Mouse (Mus musculus): Measurements from ENCODE around the gene Cotl1. TPM values are rescaled to one million over a fixed set of nuclear protein-coding genes. Genes with fewer than 3 reads are reported as not detected.

Cotl1 gene
- polyA plus RNA-seq, 1 experiment: 264 TPM

DNA sequence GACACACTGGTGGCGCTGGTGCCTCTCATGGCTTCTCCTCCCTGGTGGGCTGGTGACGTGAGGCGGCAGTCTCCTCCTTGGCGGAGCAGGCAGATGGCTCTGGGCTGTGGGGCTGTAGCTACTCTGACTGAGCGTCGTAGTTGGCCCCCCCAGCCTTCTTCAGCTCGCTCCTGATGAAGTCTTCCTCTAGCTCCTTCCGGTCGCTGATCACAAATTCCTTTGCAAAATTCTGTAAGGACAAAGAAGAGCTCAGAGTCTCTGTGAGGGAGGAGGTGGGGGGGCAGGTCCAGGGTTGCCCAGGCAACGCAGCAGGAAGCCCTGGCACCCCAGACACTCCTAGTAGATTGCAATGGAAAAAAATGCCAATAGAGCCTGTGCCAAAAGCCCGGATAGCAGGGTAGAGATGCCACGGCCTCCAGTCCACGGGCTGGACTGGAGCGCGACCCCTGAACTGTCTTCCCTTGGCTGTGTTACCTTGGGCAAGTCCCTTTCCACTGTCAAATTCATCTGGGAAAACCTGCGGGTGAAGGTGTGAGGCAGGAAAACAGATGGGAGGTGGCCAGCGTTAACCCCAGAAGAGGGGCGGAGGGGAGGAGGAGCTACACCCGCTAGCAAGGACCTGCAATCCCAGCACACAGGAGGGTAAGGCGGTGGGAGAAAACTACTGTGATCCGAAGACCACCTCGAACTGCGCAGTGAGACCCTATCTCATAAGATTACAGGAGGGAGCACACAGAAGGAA, 30.0 kb downstream of the Cotl1 start:
- no peaks in the 10 kb centered on the region for H3K27me3 ChIP-seq (ENCODE audit: control insufficient read depth, insufficient read depth, low read length)
- WGBS: 78% methylated on average over 23 of the region's 23 CpGs

DNA sequence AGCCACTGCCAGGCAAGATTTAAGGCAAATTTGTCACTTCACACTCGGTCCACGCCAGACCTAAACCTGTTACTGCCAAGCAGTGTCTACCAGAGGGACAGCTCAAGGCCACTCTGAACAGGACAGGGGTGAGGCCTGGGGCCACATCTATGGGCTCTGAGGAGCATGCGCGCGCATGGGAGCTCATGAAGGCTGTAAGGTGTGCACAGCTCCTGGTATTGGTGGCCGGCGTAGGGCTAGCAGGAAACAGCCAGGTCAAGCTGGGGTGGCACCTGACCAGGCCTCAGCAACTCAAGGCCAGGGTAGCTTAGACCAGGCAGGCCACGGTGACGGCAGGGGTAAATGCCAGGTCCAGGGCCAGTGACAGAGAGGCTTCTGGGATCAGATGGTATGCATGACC, 30.7 kb downstream of the Cotl1 start:
- no peak for TF ChIP-seq POLR2A (IDR thresholded peaks at IDR 0.05; ENCODE audit: low read depth, low read length)
- no peak for TF ChIP-seq CTCF (IDR thresholded peaks at IDR 0.05; ENCODE audit: extremely low read depth, insufficient read length, insufficient replicate concordance, low read depth, low read length)
- peaks cover 9% of the 10 kb centered on the region for H3K36me3 ChIP-seq (ENCODE audit: control insufficient read depth, insufficient read depth, low read length)
- WGBS: 94% methylated on average over 9 of the region's 9 CpGs
- H3K27me3 ChIP-seq (ENCODE audit: control insufficient read depth, insufficient read depth, low read length): no peaks in the 10 kb centered on the region
- H3K4me1 ChIP-seq (ENCODE audit: control insufficient read depth, insufficient read depth, insufficient read length, low read length): peaks cover 68% of the 10 kb centered on the region
- no peak overlapping the region for H3K27ac ChIP-seq (ENCODE audit: insufficient read depth, low read depth, low read length)
- H3K4me3 ChIP-seq (ENCODE audit: low read depth, low read length): no peak overlapping the region

More for the DNA sequence above, 30.0 kb downstream of the Cotl1 start:
- Histone ChIP-seq H3K4me1 (ENCODE audit: control insufficient read depth, insufficient read depth, insufficient read length, low read length) (peaks cover 65% of the 10 kb centered on the region), H3K36me3 (ENCODE audit: control insufficient read depth, insufficient read depth, low read length) (peaks cover 9% of the 10 kb centered on the region), H3K27ac (ENCODE audit: insufficient read depth, low read depth, low read length) (peak overlapping the region; percentile 58), H3K4me3 (ENCODE audit: low read depth, low read length) (no peak overlapping the region)
- TF ChIP-seq POLR2A (IDR thresholded peaks at IDR 0.05; ENCODE audit: low read depth, low read length): no peak
- TF ChIP-seq CTCF (IDR thresholded peaks at IDR 0.05; ENCODE audit: extremely low read depth, insufficient read length, insufficient replicate concordance, low read depth, low read length): no peak

DNA sequence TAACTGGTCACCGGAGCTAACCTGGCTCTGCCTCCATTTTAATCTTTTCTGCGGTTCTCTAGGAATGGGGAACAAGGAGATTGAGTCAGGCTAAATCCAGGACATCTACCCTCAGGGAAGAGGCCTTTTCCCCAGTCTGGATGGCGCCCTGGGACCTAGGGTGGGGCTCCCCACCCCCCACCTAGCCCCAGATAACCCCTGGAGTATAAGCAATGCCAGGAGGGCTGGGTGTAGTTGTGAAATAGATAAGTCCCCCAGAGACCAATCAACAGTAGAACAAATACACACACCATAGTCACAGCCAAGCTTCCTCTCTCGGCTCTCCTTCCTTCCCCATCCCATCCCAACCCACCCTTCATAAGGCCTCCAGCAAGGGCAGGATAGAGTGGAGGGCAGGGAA, 32.7 kb downstream of the Cotl1 start:
- 50% methylated on average over 4 of the region's 4 CpGs for WGBS
- peaks cover 9% of the 10 kb centered on the region for H3K36me3 ChIP-seq (ENCODE audit: control insufficient read depth, insufficient read depth, low read length)
- no peaks in the 10 kb centered on the region for H3K27me3 ChIP-seq (ENCODE audit: control insufficient read depth, insufficient read depth, low read length)
- H3K4me1 ChIP-seq (ENCODE audit: control insufficient read depth, insufficient read depth, insufficient read length, low read length): peaks cover 52% of the 10 kb centered on the region
- no peak overlapping the region for H3K27ac ChIP-seq (ENCODE audit: insufficient read depth, low read depth, low read length)
- no peak overlapping the region for H3K4me3 ChIP-seq (ENCODE audit: low read depth, low read length)
- TF ChIP-seq POLR2A (IDR thresholded peaks at IDR 0.05; ENCODE audit: low read depth, low read length) (no peak), CTCF (IDR thresholded peaks at IDR 0.05; ENCODE audit: extremely low read depth, insufficient read length, insufficient replicate concordance, low read depth, low read length) (no peak)

DNA sequence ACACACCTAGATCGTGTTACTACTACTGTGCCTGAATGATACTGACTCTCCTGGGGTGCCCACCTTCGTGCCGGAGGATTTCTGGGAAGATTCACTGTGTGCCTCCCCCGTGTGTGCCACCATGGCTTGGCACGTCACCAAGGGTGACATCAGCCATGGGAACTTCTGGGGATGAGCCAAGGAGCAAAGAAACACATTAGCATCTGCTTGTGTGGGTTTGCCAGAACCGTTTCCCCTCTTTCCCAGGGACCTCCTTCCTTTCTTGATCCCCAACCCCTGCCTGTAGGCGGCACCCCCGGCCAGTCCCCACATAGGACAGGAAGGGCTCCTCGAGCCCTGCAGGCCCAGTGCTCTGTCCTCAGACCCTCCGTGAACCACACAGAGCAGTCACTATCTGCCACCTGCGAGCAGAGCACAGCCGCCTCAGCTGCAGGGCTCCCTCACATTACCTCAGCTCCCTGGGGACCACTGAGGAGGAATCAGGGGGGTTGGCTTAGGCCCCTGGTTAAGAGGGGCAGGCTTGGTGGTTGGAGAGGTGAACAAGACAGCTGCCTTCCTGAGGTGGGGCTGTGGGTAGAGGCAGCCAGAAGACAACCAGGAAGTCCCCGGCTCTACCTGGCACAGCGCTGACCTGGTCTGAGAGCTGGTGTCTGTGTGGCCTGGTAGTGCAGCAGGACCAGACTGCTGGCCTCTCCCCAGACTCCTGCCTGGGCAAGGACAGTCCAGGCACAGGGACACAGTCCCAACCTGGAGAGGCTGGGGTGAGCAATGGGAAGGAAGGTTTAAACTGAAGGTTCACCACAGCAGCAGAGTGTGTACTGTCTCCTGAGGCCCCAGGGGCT, 33.7 kb downstream of the Cotl1 start:
- Histone ChIP-seq H3K27ac (ENCODE audit: insufficient read depth, low read depth, low read length) (peak overlapping the region; percentile 37), H3K4me3 (ENCODE audit: low read depth, low read length) (no peak overlapping the region), H3K36me3 (ENCODE audit: control insufficient read depth, insufficient read depth, low read length) (peaks cover 9% of the 10 kb centered on the region), H3K4me1 (ENCODE audit: control insufficient read depth, insufficient read depth, insufficient read length, low read length) (peaks cover 42% of the 10 kb centered on the region), H3K27me3 (ENCODE audit: control insufficient read depth, insufficient read depth, low read length) (no peaks in the 10 kb centered on the region)
- TF ChIP-seq CTCF (IDR thresholded peaks at IDR 0.05; ENCODE audit: extremely low read depth, insufficient read length, insufficient replicate concordance, low read depth, low read length) (no peak), POLR2A (IDR thresholded peaks at IDR 0.05; ENCODE audit: low read depth, low read length) (no peak)
- WGBS: 29% methylated on average over 14 of the region's 14 CpGs

DNA sequence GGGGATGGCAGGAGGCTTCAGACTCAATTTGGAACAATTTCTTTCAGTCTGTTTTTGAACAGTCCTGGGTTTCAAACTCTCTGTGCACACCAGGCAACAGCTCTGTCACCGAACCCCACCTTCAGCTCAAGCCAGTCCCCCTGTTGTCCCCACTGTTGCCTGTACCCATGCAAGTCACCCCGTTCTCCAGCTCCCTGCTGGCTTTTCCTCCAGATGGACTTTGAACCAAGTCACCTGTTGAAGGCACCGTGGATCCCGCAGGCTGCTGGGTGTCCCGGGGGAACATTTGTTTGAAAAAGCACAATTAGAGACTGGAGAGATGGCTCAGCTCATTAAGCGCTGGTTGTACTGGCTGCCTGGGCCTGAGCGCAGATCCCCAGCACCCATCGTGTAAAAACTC, 35.1 kb downstream of the Cotl1 start:
- H3K36me3 ChIP-seq (ENCODE audit: control insufficient read depth, insufficient read depth, low read length): peaks cover 9% of the 10 kb centered on the region
- H3K4me3 ChIP-seq (ENCODE audit: low read depth, low read length): no peak overlapping the region
- 22% methylated on average over 8 of the region's 8 CpGs for WGBS
- no peaks in the 10 kb centered on the region for H3K27me3 ChIP-seq (ENCODE audit: control insufficient read depth, insufficient read depth, low read length)
- peaks cover 32% of the 10 kb centered on the region for H3K4me1 ChIP-seq (ENCODE audit: control insufficient read depth, insufficient read depth, insufficient read length, low read length)
- no peak overlapping the region for H3K27ac ChIP-seq (ENCODE audit: insufficient read depth, low read depth, low read length)
- no peak for TF ChIP-seq CTCF (IDR thresholded peaks at IDR 0.05; ENCODE audit: extremely low read depth, insufficient read length, insufficient replicate concordance, low read depth, low read length)
- no peak for TF ChIP-seq POLR2A (IDR thresholded peaks at IDR 0.05; ENCODE audit: low read depth, low read length)

DNA sequence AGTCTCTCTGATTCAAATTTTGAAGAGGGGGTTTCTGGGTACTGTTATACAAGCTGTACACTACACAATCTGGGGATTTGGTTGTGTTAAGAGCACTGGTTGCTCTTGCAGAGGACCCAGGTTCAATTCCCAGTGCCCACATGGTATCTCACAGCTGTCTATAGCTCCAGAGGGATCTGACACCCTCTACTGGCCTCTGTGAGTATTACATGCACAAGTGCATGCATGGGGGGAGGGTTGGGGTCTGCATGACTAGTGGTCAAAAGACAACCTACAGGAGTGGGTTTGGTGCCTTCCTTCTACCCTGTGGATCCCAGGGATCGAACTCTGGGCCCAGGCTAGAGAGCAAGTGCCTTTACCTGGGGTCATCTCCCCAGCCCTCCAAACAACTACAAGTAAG, 37.8 kb downstream of the Cotl1 start:
- no peak overlapping the region for H3K4me3 ChIP-seq (ENCODE audit: low read depth, low read length)
- WGBS: 100% methylated on average over 1 of the region's 1 CpGs
- H3K27ac ChIP-seq (ENCODE audit: insufficient read depth, low read depth, low read length): no peak overlapping the region
- no peaks in the 10 kb centered on the region for H3K36me3 ChIP-seq (ENCODE audit: control insufficient read depth, insufficient read depth, low read length)
- peaks cover 28% of the 10 kb centered on the region for H3K4me1 ChIP-seq (ENCODE audit: control insufficient read depth, insufficient read depth, insufficient read length, low read length)
- TF ChIP-seq CTCF (IDR thresholded peaks at IDR 0.05; ENCODE audit: extremely low read depth, insufficient read length, insufficient replicate concordance, low read depth, low read length) (peak; percentile 50; the same call in 1 of the 2 replicates), POLR2A (IDR thresholded peaks at IDR 0.05; ENCODE audit: low read depth, low read length) (no peak)
- H3K27me3 ChIP-seq (ENCODE audit: control insufficient read depth, insufficient read depth, low read length): no peaks in the 10 kb centered on the region

DNA sequence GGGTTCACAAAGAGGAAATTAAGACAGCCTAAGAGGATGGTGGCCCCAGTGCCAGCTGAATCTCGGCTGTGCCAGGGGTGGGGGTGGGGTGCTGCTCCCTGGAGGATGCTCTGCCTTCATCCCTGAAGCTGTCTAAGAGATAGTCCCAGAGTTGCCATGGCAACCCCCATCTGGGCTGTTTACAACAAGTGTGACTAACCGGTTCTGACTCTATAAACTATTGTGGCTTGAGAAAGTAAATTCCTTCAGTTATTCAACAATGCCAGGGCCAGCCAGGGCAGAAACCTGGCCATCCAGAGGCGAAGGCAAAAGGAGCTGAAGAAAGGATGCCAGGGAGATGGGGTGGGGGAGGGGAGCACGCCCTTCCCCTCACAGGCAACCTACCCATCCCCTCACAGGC, 39.2 kb downstream of the Cotl1 start:
- H3K27me3 ChIP-seq (ENCODE audit: control insufficient read depth, insufficient read depth, low read length): no peaks in the 10 kb centered on the region
- H3K36me3 ChIP-seq (ENCODE audit: control insufficient read depth, insufficient read depth, low read length): no peaks in the 10 kb centered on the region
- WGBS: 41% methylated on average over 4 of the region's 4 CpGs
- no peak overlapping the region for H3K27ac ChIP-seq (ENCODE audit: insufficient read depth, low read depth, low read length)
- peaks cover 14% of the 10 kb centered on the region for H3K4me1 ChIP-seq (ENCODE audit: control insufficient read depth, insufficient read depth, insufficient read length, low read length)
- H3K4me3 ChIP-seq (ENCODE audit: low read depth, low read length): no peak overlapping the region
- no peak for TF ChIP-seq CTCF (IDR thresholded peaks at IDR 0.05; ENCODE audit: extremely low read depth, insufficient read length, insufficient replicate concordance, low read depth, low read length)
- TF ChIP-seq POLR2A (IDR thresholded peaks at IDR 0.05; ENCODE audit: low read depth, low read length): no peak

All from small intestine, adult 2 months (tissue).